ENCODE assay signal across 8 mouse cellular contexts in the genomic region with DNA sequence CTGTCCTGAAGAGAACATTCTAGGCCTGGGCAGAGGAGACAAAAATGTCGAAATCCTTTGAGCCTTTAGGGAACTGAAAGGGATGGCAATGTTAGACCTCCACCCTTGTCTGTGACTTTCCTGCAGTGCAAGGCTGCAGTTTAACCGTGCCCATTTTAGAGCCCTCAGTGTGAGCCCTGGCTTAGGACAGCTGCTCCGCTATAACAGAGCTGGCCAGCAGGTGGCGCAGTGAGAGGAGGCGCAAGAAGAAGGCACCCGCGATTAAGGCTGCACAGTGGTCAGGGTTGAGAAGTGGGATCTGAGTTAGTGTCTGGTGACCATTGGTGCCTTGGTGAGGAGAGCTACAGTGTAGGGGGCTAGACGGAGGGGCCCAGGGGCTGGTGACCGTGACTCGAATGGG. TPM values are rescaled to one million over a fixed set of nuclear protein-coding genes. Genes with fewer than 3 reads are reported as not detected.
DNase-seq lines count a peak whose midpoint lies in the region; ATAC-seq lines count a peak whose summit lies in the region.

No protein-coding gene starts in this region.

- H3K9me3 ChIP-seq in kidney, embryonic 15.5 days (replicated peaks) = no peaks in the 10 kb centered on the region
- no peaks in the 10 kb centered on the region for H3K9me3 ChIP-seq in liver, embryonic 15.5 days (replicated peaks)
- no peaks in the 10 kb centered on the region for H3K9me3 ChIP-seq in neural tube, embryonic 12.5 days

- no peak overlapping the region for H3K4me3 ChIP-seq in kidney, embryonic 15.5 days (replicated peaks)
- no peak overlapping the region for H3K4me3 ChIP-seq in liver, embryonic 15.5 days (replicated peaks)
- no peak overlapping the region for H3K4me3 ChIP-seq in neural tube, embryonic 12.5 days

- H3K27ac ChIP-seq in kidney, embryonic 15.5 days = no peak overlapping the region
- H3K27ac ChIP-seq in liver, embryonic 15.5 days (replicated peaks) = no peak overlapping the region
- H3K27ac ChIP-seq in neural tube, embryonic 12.5 days = no peak overlapping the region

- DNase-seq in ovary, postnatal 10 days (ENCODE audit: low spot score) = peak; percentile 63
- DNase-seq in ovary, adult 18-20 months (ENCODE audit: low spot score) = no peak
- peak; percentile 61 for DNase-seq in gastrocnemius, postnatal 25 days
- DNase-seq in testis, postnatal 10 days (ENCODE audit: low spot score) = peak; percentile 91

- H3K27me3 ChIP-seq in kidney, embryonic 15.5 days = no peaks in the 10 kb centered on the region
- no peaks in the 10 kb centered on the region for H3K27me3 ChIP-seq in liver, embryonic 15.5 days
- H3K27me3 ChIP-seq in neural tube, embryonic 12.5 days (replicated peaks) = no peaks in the 10 kb centered on the region

- H3K9ac ChIP-seq in kidney, embryonic 15.5 days = no peak overlapping the region
- no peak overlapping the region for H3K9ac ChIP-seq in liver, embryonic 15.5 days
- no peak overlapping the region for H3K9ac ChIP-seq in neural tube, embryonic 12.5 days

- H3K4me2 ChIP-seq in kidney, embryonic 15.5 days = no peak overlapping the region
- H3K4me2 ChIP-seq in liver, embryonic 15.5 days = peak overlapping the region; percentile 18; the same call in 1 of the 2 replicates
- no peak overlapping the region for H3K4me2 ChIP-seq in neural tube, embryonic 12.5 days (replicated peaks)

- peak; percentile 77 for ATAC-seq in common myeloid progenitor, adult 5-6 weeks (replicated peaks; ENCODE audit: low read depth, poor library complexity, severe bottlenecking)
- peak; percentile 52 for ATAC-seq in kidney, embryonic 15.5 days (replicated peaks; ENCODE audit: low FRiP score)
- ATAC-seq in liver, embryonic 15.5 days (ENCODE audit: insufficient read depth) = peak; percentile 41; the same call in 1 of the 2 replicates
- peak; percentile 22; the same call in 1 of the 2 replicates for ATAC-seq in neural tube, embryonic 12.5 days (ENCODE audit: low FRiP score, low read depth)

- H3K36me3 ChIP-seq in kidney, embryonic 15.5 days = no peaks in the 10 kb centered on the region
- H3K36me3 ChIP-seq in liver, embryonic 15.5 days (replicated peaks) = no peaks in the 10 kb centered on the region
- H3K36me3 ChIP-seq in neural tube, embryonic 12.5 days = no peaks in the 10 kb centered on the region

- 11% methylated on average over 10 of the region's 10 CpGs for WGBS in kidney, embryonic 15.5 days
- 4% methylated on average over 10 of the region's 10 CpGs for WGBS in liver, embryonic 15.5 days (ENCODE audit: insufficient replicate concordance)
- WGBS in neural tube, embryonic 12.5 days = 9% methylated on average over 10 of the region's 10 CpGs

- peaks cover 40% of the 10 kb centered on the region for H3K4me1 ChIP-seq in kidney, embryonic 15.5 days
- peaks cover 22% of the 10 kb centered on the region for H3K4me1 ChIP-seq in liver, embryonic 15.5 days (replicated peaks)
- H3K4me1 ChIP-seq in neural tube, embryonic 12.5 days = peaks cover 17% of the 10 kb centered on the region

RNA-seq across cellular contexts. Expression of a gene that starts 12.1 kb away (rescaled TPM):
- not detected in 2 replicates for total RNA-seq in common myeloid progenitor, adult 5-6 weeks (2017)
- total RNA-seq in gastrocnemius, postnatal 25 days (2021) = not detected
- polyA plus RNA-seq in kidney, embryonic 15.5 days (2015; fragmentation: Nextera tagmentation; extraction: Ambion mirVana) = not detected in 2 replicates
- polyA plus RNA-seq in liver, embryonic 15.5 days (2015; fragmentation: Nextera tagmentation; extraction: Ambion mirVana) = 0.10 TPM in 1 of 2 replicates, not detected in the other
- polyA plus RNA-seq in neural tube, embryonic 12.5 days (2016; fragmentation: Nextera tagmentation; extraction: Ambion mirVana) = not detected in 2 replicates

RNA-seq across cellular contexts. Expression of a gene that starts 17.6 kb away (rescaled TPM):
- total RNA-seq in common myeloid progenitor, adult 5-6 weeks (2017) = not detected in 2 replicates
- total RNA-seq in gastrocnemius, postnatal 25 days (2021) = under 1 TPM in 1 of 2 experiments, not detected in 1; 0.54 TPM
- 1.6 and 2.7 TPM in 2 replicates for polyA plus RNA-seq in kidney, embryonic 15.5 days (2015; fragmentation: Nextera tagmentation; extraction: Ambion mirVana)
- polyA plus RNA-seq in liver, embryonic 15.5 days (2015; fragmentation: Nextera tagmentation; extraction: Ambion mirVana) = 0.21 and 0.30 TPM in 2 replicates
- polyA plus RNA-seq in neural tube, embryonic 12.5 days (2016; fragmentation: Nextera tagmentation; extraction: Ambion mirVana) = 2.1 and 2.3 TPM in 2 replicates

RNA-seq across cellular contexts. Expression of a gene that starts 49.5 kb away (rescaled TPM):
- 1.7 and 2.0 TPM in 2 replicates for total RNA-seq in common myeloid progenitor, adult 5-6 weeks (2017)
- 10 to 100 TPM; 22.8 to 35.7 TPM for total RNA-seq in gastrocnemius, postnatal 25 days (2021)
- 0.51 and 0.53 TPM in 2 replicates for polyA plus RNA-seq in kidney, embryonic 15.5 days (2015; fragmentation: Nextera tagmentation; extraction: Ambion mirVana)
- polyA plus RNA-seq in liver, embryonic 15.5 days (2015; fragmentation: Nextera tagmentation; extraction: Ambion mirVana) = 0.31 and 0.44 TPM in 2 replicates
- polyA plus RNA-seq in neural tube, embryonic 12.5 days (2016; fragmentation: Nextera tagmentation; extraction: Ambion mirVana) = 0.65 and 1.0 TPM in 2 replicates

Comparison
In these comparisons a context has a peak if more than half of its experiments do, and no peak if none do; other contexts are left out.
1. ATAC-seq: peak in every context shown above with its lines; median percentile 77 in common myeloid progenitor, adult 5-6 weeks; 52 in kidney, embryonic 15.5 days; 41 in liver, embryonic 15.5 days; 22 in neural tube, embryonic 12.5 days.